Mouse (Mus musculus): ENCODE measurements around the gene Asic1. TPM values are rescaled to one million over a fixed set of nuclear protein-coding genes. Genes with fewer than 3 reads are reported as not detected.

The Asic1 gene
- polyA plus RNA-seq, 1 experiment from 2014 or later: 1.1 TPM

DNA sequence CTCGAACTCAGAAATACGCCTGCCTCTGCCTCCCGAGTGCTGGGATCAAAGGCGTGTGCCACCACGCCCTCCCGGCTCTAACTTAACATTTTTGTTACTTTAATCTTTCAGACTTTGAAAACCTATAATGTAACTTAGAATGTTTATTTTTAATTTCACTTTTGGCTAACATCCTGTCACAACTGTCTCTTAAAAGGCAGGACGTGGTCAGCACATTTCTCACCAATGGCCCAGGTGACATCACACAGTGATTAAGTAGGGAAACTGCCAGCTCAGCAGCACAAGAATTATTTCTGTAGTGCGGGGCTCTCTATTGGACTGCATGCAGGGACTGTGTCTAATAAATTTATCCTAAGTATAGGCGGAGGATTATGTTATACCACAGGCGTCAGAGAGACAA is 26.3 kb upstream of the Asic1 start:
- WGBS: 76% methylated on average over 10 of the region's 10 CpGs
- Histone ChIP-seq H3K4me1 (ENCODE audit: control insufficient read depth in 2 of 2, insufficient read depth in 2 of 2, low read length in 2 of 2) (peaks cover 10 to 41% of the 10 kb centered on the region in 2 experiments), H3K4me3 (ENCODE audit: control insufficient read depth in 1 of 2, insufficient read depth in 1 of 2, low read depth in 1 of 2, low read length in 2 of 2) (no peak overlapping the region), H3K9me3 (ENCODE audit: control insufficient read depth, low read length) (no peaks in the 10 kb centered on the region), H3K9ac (ENCODE audit: low read length) (peak overlapping the region; percentile 42; the same call in 1 of the 2 replicates), H3K36me3 (ENCODE audit: control insufficient read depth, insufficient read depth, low read length) (peaks cover 36% of the 10 kb centered on the region), H3K4me2 (ENCODE audit: low read length) (no peak overlapping the region), H3K27me3 (ENCODE audit: control insufficient read depth, insufficient read depth, low read length) (no peaks in the 10 kb centered on the region), H3K27ac (replicated peaks in 1 of 2; ENCODE audit: control insufficient read depth in 1 of 2, insufficient read depth in 1 of 2, low read depth in 2 of 2, low read length in 2 of 2) (no peak overlapping the region)
- ATAC-seq (ENCODE audit: insufficient number of reproducible peaks, insufficient read depth, low FRiP score, low read depth): no peak

DNA sequence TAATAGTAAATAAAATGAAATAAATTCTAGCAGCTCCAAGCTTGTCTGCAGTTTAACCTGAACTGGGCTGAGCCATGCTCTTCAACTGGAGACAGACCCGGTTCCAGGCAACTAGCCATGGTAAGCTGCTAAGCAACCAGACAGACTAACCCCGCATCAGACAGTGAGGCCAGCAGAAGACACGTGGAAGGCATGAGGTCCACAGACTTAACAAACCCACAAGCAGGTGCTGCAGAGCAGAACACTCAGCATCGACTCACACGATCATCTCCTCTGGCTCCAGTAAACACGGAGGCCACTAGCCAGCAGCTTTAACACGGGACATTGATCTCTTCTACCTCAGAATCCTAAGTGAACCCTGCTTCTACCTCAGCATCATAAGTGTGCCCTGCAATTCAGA is 25.4 kb upstream of the Asic1 start:
- ATAC-seq (ENCODE audit: insufficient number of reproducible peaks, insufficient read depth, low FRiP score, low read depth): no peak
- Histone ChIP-seq H3K9ac (ENCODE audit: low read length) (no peak overlapping the region), H3K27me3 (ENCODE audit: control insufficient read depth, insufficient read depth, low read length) (no peaks in the 10 kb centered on the region), H3K4me1 (ENCODE audit: control insufficient read depth in 2 of 2, insufficient read depth in 2 of 2, low read length in 2 of 2) (peaks cover 17 to 50% of the 10 kb centered on the region in 2 experiments), H3K4me3 (ENCODE audit: control insufficient read depth in 1 of 2, insufficient read depth in 1 of 2, low read depth in 1 of 2, low read length in 2 of 2) (no peak overlapping the region), H3K9me3 (ENCODE audit: control insufficient read depth, low read length) (no peaks in the 10 kb centered on the region), H3K36me3 (ENCODE audit: control insufficient read depth, insufficient read depth, low read length) (peaks cover 27% of the 10 kb centered on the region), H3K27ac (replicated peaks in 1 of 2; ENCODE audit: control insufficient read depth in 1 of 2, insufficient read depth in 1 of 2, low read depth in 2 of 2, low read length in 2 of 2) (no peak overlapping the region), H3K4me2 (ENCODE audit: low read length) (no peak overlapping the region; the same call in 1 of the 2 replicates)
- WGBS: 64% methylated on average over 7 of the region's 7 CpGs

DNA sequence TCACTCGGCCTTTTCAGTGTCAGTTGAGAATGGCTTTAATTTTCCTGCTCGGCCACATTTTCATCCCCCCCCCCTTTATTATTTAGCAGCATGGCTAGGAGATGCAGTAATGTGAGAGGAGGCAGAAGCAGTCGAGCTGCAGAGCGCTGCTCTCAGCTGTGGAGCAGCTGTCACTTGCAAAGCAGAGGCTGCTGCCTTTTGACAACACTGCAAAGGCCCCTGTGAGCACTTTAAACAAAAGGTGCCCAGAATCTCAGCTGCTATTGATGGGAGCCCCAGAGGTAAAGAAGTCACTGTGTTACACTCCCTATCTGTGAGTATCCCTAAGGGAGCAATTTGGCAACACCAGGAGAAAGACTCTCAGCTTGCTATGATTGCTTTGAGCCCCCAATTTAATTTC is 21.8 kb upstream of the Asic1 start:
- H3K9me3 ChIP-seq (ENCODE audit: control insufficient read depth, low read length): no peaks in the 10 kb centered on the region
- H3K4me3 ChIP-seq (ENCODE audit: control insufficient read depth in 1 of 2, insufficient read depth in 1 of 2, low read depth in 1 of 2, low read length in 2 of 2): no peak overlapping the region
- H3K4me2 ChIP-seq (ENCODE audit: low read length): peak overlapping the region; percentile 79
- H3K27ac ChIP-seq (replicated peaks in 1 of 2; ENCODE audit: control insufficient read depth in 1 of 2, insufficient read depth in 1 of 2, low read depth in 2 of 2, low read length in 2 of 2): peak overlapping the region in 1 of 2 experiments; percentile 61; a peak in 2 of 4 replicates
- no peaks in the 10 kb centered on the region for H3K27me3 ChIP-seq (ENCODE audit: control insufficient read depth, insufficient read depth, low read length)
- WGBS: 20% methylated on average over 4 of the region's 4 CpGs
- H3K4me1 ChIP-seq (ENCODE audit: control insufficient read depth in 2 of 2, insufficient read depth in 2 of 2, low read length in 2 of 2): peaks cover 17 to 57% of the 10 kb centered on the region in 2 experiments
- no peaks in the 10 kb centered on the region for H3K36me3 ChIP-seq (ENCODE audit: control insufficient read depth, insufficient read depth, low read length)
- H3K9ac ChIP-seq (ENCODE audit: low read length): peak overlapping the region; percentile 22; the same call in 1 of the 2 replicates
- ATAC-seq (ENCODE audit: insufficient number of reproducible peaks, insufficient read depth, low FRiP score, low read depth): no peak

DNA sequence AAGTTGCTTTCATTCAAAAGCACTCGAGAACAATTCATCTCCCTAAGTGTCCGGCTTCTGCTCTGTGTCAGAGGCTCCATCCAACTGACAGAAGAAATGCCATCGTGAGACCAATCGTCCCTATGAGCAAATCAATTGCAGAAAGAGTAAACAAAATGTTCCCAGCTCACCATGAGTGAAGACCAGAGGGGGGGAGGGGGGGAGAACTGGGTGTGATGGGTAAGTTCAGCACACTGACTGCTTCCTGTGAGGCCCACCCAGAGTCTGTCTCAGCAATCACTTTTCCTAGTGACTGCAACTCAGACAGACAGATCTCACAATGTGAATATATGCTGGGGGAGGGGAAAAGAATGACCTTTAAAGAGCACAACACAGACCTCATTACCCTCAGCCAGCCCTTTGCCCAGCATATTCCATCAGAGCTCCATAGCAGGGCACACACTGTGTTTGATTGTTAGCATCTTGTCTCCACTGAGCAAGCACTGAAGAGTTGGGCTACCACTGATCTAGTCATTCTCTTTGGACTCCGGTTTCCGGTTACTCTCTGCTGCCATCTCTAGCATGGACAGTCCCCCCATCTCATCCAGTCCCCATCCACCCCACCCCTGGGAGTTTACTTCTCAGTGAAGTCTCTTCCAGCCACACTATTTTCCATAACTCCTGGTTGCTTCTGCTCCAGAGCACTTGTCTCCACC is 21.0 kb upstream of the Asic1 start:
- Histone ChIP-seq H3K27me3 (ENCODE audit: control insufficient read depth, insufficient read depth, low read length) (peaks cover 1% of the 10 kb centered on the region; the same call in 1 of the 2 replicates), H3K27ac (replicated peaks in 1 of 2; ENCODE audit: control insufficient read depth in 1 of 2, insufficient read depth in 1 of 2, low read depth in 2 of 2, low read length in 2 of 2) (peak overlapping the region; percentile 14 to 61), H3K9me3 (ENCODE audit: control insufficient read depth, low read length) (no peaks in the 10 kb centered on the region), H3K36me3 (ENCODE audit: control insufficient read depth, insufficient read depth, low read length) (no peaks in the 10 kb centered on the region), H3K9ac (ENCODE audit: low read length) (peak overlapping the region; percentile 52), H3K4me2 (ENCODE audit: low read length) (peak overlapping the region; percentile 79), H3K4me3 (ENCODE audit: control insufficient read depth in 1 of 2, insufficient read depth in 1 of 2, low read depth in 1 of 2, low read length in 2 of 2) (peak overlapping the region; percentile 12 to 90), H3K4me1 (ENCODE audit: control insufficient read depth in 2 of 2, insufficient read depth in 2 of 2, low read length in 2 of 2) (peaks cover 22 to 61% of the 10 kb centered on the region in 2 experiments)
- ATAC-seq (ENCODE audit: insufficient number of reproducible peaks, insufficient read depth, low FRiP score, low read depth): no peak
- 11% methylated on average over 6 of the region's 6 CpGs for WGBS

DNA sequence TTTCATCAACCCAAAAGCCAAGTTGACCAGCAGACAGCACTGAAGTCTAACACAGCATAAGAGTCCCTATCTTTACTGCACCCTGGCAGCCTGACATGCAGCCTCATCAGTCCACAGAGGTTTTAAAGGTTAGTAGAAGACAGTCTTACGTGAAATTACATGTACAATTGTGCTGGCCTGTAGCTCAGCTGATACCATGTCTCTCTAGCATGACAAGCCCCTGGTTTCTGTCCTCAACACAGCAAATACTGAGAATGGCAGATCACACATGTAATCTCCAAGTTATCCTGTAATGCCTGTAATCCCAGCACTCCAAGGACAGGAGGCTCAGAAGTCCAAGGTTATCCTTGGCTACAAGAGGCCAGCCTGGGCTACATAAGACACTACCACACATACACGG is 19.9 kb upstream of the Asic1 start:
- Histone ChIP-seq H3K27me3 (ENCODE audit: control insufficient read depth, insufficient read depth, low read length) (peaks cover 12% of the 10 kb centered on the region), H3K9ac (ENCODE audit: low read length) (peak overlapping the region; percentile 94), H3K9me3 (ENCODE audit: control insufficient read depth, low read length) (no peaks in the 10 kb centered on the region), H3K4me3 (ENCODE audit: control insufficient read depth in 1 of 2, insufficient read depth in 1 of 2, low read depth in 1 of 2, low read length in 2 of 2) (peak overlapping the region; percentile 85 to 90; a peak in 3 of 4 replicates), H3K27ac (replicated peaks in 1 of 2; ENCODE audit: control insufficient read depth in 1 of 2, insufficient read depth in 1 of 2, low read depth in 2 of 2, low read length in 2 of 2) (no peak overlapping the region), H3K4me2 (ENCODE audit: low read length) (peak overlapping the region; percentile 79), H3K4me1 (ENCODE audit: control insufficient read depth in 2 of 2, insufficient read depth in 2 of 2, low read length in 2 of 2) (peaks cover 19 to 53% of the 10 kb centered on the region in 2 experiments), H3K36me3 (ENCODE audit: control insufficient read depth, insufficient read depth, low read length) (no peaks in the 10 kb centered on the region)
- ATAC-seq (ENCODE audit: insufficient number of reproducible peaks, insufficient read depth, low FRiP score, low read depth): no peak
- 29% methylated on average over 2 of the region's 2 CpGs for WGBS

DNA sequence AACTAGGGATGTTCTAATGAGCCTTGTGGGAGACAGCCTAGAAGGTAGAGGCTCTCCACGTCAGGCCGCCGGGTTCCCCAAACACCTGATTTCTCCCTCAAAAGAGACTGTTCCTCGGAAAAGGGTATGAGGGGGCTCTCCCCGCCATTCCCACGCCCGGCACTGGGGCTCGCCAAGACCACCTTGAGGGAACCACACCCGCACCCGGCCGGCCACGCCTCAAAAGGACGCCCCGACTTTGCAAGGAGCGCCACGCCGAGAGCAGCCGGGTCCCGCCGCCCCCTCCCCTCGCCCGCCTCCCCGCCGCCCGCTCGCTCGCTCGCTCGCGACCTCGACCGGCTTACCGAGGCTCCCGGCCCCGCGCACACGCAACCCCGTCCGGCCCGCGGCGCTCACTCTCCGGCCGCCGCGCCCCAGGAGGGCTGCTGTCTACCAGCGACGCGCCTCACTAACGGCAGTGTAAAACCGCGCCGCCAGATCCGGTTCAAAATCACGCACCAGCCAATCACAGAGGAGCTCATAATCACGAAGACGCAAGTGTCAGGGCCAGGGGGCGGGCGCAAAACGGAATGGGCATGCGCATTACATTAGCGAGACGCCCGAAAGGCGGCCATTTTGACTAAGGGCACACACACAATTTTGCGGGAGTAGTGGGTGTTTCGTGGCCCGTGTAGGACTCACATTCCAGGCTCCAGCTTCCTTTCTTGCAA is 18.9 kb upstream of the Asic1 start, which contains the start of gene Racgap1:
Gene Racgap1 (minus strand): TSS at position 494 of the 710 bp plus-strand sequence.
- peak; percentile 93 for ATAC-seq (ENCODE audit: insufficient number of reproducible peaks, insufficient read depth, low FRiP score, low read depth)
- Histone ChIP-seq H3K4me2 (ENCODE audit: low read length) (peak within 1 kb of the TSS; percentile 79), H3K36me3 (ENCODE audit: control insufficient read depth, insufficient read depth, low read length) (no peaks in the 10 kb centered on the region), H3K27ac (replicated peaks in 1 of 2; ENCODE audit: control insufficient read depth in 1 of 2, insufficient read depth in 1 of 2, low read depth in 2 of 2, low read length in 2 of 2) (peak within 1 kb of the TSS in 1 of 2 experiments; percentile 57; a peak in 2 of 4 replicates), H3K9me3 (ENCODE audit: control insufficient read depth, low read length) (no peaks in the 10 kb centered on the region), H3K27me3 (ENCODE audit: control insufficient read depth, insufficient read depth, low read length) (peaks cover 21% of the 10 kb centered on the region), H3K9ac (ENCODE audit: low read length) (peak within 1 kb of the TSS; percentile 94), H3K4me3 (ENCODE audit: control insufficient read depth in 1 of 2, insufficient read depth in 1 of 2, low read depth in 1 of 2, low read length in 2 of 2) (peak within 1 kb of the TSS; percentile 85 to 90), H3K4me1 (ENCODE audit: control insufficient read depth in 2 of 2, insufficient read depth in 2 of 2, low read length in 2 of 2) (peaks cover 12 to 46% of the 10 kb centered on the region in 2 experiments)
- under 1% methylated on average over 65 of the region's 68 CpGs for WGBS

DNA sequence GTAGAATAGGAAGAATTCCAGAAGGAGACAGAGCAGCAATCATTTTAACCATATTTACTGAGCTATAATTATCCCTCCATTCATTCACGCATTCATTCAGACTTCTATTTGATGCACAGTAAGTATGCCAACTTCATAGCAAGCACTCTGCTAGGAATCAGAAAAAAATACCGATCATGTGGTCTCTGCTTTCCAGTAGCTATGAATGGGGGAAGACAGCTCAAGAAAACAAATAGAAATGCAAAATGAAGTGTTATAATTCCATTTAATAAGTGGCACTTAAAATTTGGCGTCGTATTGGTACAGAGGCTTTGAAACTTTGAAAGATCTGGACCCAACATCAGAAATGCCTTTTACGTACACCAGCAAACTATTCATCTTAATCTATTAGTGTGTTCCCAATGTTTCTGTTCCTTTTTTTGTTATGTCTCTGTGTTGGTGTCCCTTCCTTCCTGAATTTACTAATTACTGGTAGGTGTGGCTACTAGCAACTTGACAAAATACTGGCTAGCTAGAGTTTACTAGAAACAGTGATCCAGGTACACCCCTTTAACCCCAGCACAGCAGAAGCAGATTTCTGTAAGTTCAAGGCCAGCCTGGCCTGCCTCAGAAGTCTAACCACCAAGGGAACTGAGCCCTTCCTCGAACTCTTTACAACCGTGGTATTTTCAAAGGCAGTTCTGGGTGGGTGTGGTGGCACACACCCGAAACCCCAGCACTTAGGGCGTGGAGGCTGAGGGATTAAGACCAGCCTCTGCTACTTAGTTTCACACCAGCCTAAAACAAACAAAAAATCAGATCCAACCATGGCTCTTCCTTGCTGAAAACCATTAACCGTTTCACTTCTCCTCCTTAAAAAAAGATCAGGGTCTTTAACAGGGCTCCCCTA is 17.9 kb upstream of the Asic1 start:
- peak overlapping the region; percentile 79 for H3K4me2 ChIP-seq (ENCODE audit: low read length)
- ATAC-seq (ENCODE audit: insufficient number of reproducible peaks, insufficient read depth, low FRiP score, low read depth): no peak
- H3K27me3 ChIP-seq (ENCODE audit: control insufficient read depth, insufficient read depth, low read length): peaks cover 24% of the 10 kb centered on the region
- peak overlapping the region in 1 of 2 experiments; percentile 90; a peak in 3 of 4 replicates for H3K4me3 ChIP-seq (ENCODE audit: control insufficient read depth in 1 of 2, insufficient read depth in 1 of 2, low read depth in 1 of 2, low read length in 2 of 2)
- peaks cover 12 to 40% of the 10 kb centered on the region in 2 experiments for H3K4me1 ChIP-seq (ENCODE audit: control insufficient read depth in 2 of 2, insufficient read depth in 2 of 2, low read length in 2 of 2)
- H3K9me3 ChIP-seq (ENCODE audit: control insufficient read depth, low read length): no peaks in the 10 kb centered on the region
- peak overlapping the region; percentile 44; the same call in 1 of the 2 replicates for H3K9ac ChIP-seq (ENCODE audit: low read length)
- no peaks in the 10 kb centered on the region for H3K36me3 ChIP-seq (ENCODE audit: control insufficient read depth, insufficient read depth, low read length)
- WGBS: 70% methylated on average over 10 of the region's 10 CpGs
- no peak overlapping the region for H3K27ac ChIP-seq (replicated peaks in 1 of 2; ENCODE audit: control insufficient read depth in 1 of 2, insufficient read depth in 1 of 2, low read depth in 2 of 2, low read length in 2 of 2)

All from heart, embryonic 14.5 days (tissue).